Mouse (Mus musculus): ENCODE results near the gene Gm11168. TPM values are rescaled to one million over a fixed set of nuclear protein-coding genes. Genes with fewer than 3 reads are reported as not detected.
"Not testable (repeated sequence)": the region's sequence is repeated elsewhere in the genome, so short reads cannot be mapped to it uniquely, and the experiment has no call there.

The Gm11168 gene
- polyA plus RNA-seq, 1 experiment from 2014 or later = not detected

DNA sequence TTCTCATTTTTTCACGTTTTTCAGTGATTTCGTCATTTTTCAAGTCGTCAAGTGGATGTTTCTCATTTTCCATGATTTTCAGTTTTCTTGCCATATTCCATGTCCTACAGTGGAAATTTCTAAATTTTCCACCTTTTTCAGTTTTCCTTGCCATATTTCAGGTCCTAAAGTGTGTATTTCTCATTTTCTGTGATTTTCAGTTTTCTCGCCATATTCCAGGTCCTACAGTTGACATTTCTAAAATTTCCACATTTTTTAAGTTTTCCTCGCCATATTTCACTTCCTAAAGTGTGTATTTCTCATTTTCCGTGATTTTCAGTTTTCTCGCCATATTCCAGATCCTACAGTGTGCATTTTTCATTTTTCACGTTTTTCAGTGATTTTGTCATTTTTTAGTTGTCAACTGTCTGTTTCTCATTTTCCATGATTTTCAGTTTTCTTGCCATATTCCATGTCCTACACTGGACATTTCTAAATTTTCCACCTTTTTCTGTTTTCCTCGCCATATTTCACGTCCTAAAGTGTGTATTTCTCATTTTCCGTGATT lies 9.7 kb downstream of the Gm11168 start, which contains the start of gene Gm10721:
TSS of gene Gm10721 (plus strand) at position 408 of the 547 bp plus-strand sequence.
- not testable (repeated sequence) for H3K4me2 ChIP-seq (ENCODE audit: low read depth, low read length); H3K9ac ChIP-seq (ENCODE audit: low read depth, low read length); H3K9me3 ChIP-seq (replicated peaks; ENCODE audit: control insufficient read depth, low read length); H3K4me3 ChIP-seq (ENCODE audit: low read depth, low read length); H3K36me3 ChIP-seq (ENCODE audit: control insufficient read depth, insufficient read depth); H3K27ac ChIP-seq (ENCODE audit: low read length); H3K27me3 ChIP-seq (ENCODE audit: control insufficient read depth, insufficient read depth, low read depth, low read length); H3K4me1 ChIP-seq (ENCODE audit: control insufficient read depth, low read depth, low read length)
- peak; percentile 32 for ATAC-seq (ENCODE audit: low read depth)
- no CpG with 5 or more reads among the region's 11 CpGs for WGBS (ENCODE audit: insufficient replicate concordance)

DNA sequence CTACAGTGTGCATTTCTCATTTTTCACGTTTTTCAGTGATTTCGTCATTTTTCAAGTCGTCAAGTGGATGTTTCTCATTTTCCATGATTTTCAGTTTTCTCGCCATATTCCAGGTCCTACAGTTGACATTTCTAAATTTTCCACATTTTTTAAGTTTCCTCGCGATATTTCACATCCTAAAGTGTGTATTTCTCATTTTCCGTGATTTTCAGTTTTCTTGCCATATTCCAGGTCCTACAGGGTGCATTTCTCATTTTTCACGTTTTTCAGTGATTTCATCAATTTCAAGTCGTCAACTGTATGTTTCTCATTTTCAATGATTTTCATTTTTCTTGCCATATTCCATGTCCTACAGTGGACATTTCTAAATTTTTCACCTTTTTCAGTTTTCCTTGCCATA lies 12.2 kb downstream of the Gm11168 start, which contains the start of gene Gm10720:
TSS of gene Gm10720 (plus strand) at position 301 of the 400 bp plus-strand sequence.
- H3K9ac ChIP-seq (ENCODE audit: low read depth, low read length); H3K4me3 ChIP-seq (ENCODE audit: low read depth, low read length); H3K36me3 ChIP-seq (ENCODE audit: control insufficient read depth, insufficient read depth); H3K4me1 ChIP-seq (ENCODE audit: control insufficient read depth, low read depth, low read length); H3K27ac ChIP-seq (ENCODE audit: low read length); H3K9me3 ChIP-seq (replicated peaks; ENCODE audit: control insufficient read depth, low read length); H3K27me3 ChIP-seq (ENCODE audit: control insufficient read depth, insufficient read depth, low read depth, low read length); ATAC-seq (ENCODE audit: low read depth); H3K4me2 ChIP-seq (ENCODE audit: low read depth, low read length): not testable (repeated sequence)
- WGBS (ENCODE audit: insufficient replicate concordance) = 47% methylated on average over 4 of the region's 9 CpGs

DNA sequence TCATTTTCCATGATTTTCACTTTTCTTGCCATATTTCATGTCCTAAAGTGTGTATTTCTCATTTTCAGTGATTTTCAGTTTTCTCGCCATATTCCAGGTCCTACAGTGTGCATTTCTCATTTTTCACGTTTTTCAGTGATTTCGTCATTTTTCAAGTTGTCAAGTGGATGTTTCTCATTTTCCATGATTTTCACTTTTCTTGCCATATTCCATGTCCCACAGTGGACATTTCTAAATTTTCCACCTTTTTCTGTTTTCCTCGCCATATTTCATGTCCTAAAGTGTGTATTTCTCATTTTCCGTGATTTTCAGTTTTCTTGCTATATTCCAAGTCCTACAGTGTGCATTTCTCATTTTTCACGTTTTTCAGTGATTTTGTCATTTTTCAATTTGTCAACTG lies 12.8 kb downstream of the Gm11168 start:
- not testable (repeated sequence) for H3K4me1 ChIP-seq (ENCODE audit: control insufficient read depth, low read depth, low read length); H3K27me3 ChIP-seq (ENCODE audit: control insufficient read depth, insufficient read depth, low read depth, low read length); H3K27ac ChIP-seq (ENCODE audit: low read length); H3K4me3 ChIP-seq (ENCODE audit: low read depth, low read length); H3K9me3 ChIP-seq (replicated peaks; ENCODE audit: control insufficient read depth, low read length); H3K36me3 ChIP-seq (ENCODE audit: control insufficient read depth, insufficient read depth); H3K9ac ChIP-seq (ENCODE audit: low read depth, low read length); H3K4me2 ChIP-seq (ENCODE audit: low read depth, low read length); ATAC-seq (ENCODE audit: low read depth)
- 48% methylated on average over 4 of the region's 6 CpGs for WGBS (ENCODE audit: insufficient replicate concordance)

DNA sequence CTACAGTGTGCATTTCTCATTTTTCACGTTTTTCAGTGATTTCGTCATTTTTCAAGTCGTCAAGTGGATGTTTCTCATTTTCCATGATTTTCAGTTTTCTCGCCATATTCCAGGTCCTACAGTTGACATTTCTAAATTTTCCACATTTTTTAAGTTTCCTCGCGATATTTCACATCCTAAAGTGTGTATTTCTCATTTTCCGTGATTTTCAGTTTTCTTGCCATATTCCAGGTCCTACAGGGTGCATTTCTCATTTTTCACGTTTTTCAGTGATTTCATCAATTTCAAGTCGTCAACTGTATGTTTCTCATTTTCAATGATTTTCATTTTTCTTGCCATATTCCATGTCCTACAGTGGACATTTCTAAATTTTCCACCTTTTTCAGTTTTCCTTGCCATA lies 14.0 kb downstream of the Gm11168 start, which contains the start of gene Gm10719:
TSS of gene Gm10719 (plus strand) at position 301 of the 400 bp plus-strand sequence.
- not testable (repeated sequence) for H3K36me3 ChIP-seq (ENCODE audit: control insufficient read depth, insufficient read depth); H3K4me3 ChIP-seq (ENCODE audit: low read depth, low read length); H3K4me1 ChIP-seq (ENCODE audit: control insufficient read depth, low read depth, low read length); H3K9me3 ChIP-seq (replicated peaks; ENCODE audit: control insufficient read depth, low read length); H3K4me2 ChIP-seq (ENCODE audit: low read depth, low read length); ATAC-seq (ENCODE audit: low read depth); H3K9ac ChIP-seq (ENCODE audit: low read depth, low read length); H3K27ac ChIP-seq (ENCODE audit: low read length); H3K27me3 ChIP-seq (ENCODE audit: control insufficient read depth, insufficient read depth, low read depth, low read length)
- no CpG with 5 or more reads among the region's 9 CpGs for WGBS (ENCODE audit: insufficient replicate concordance)

DNA sequence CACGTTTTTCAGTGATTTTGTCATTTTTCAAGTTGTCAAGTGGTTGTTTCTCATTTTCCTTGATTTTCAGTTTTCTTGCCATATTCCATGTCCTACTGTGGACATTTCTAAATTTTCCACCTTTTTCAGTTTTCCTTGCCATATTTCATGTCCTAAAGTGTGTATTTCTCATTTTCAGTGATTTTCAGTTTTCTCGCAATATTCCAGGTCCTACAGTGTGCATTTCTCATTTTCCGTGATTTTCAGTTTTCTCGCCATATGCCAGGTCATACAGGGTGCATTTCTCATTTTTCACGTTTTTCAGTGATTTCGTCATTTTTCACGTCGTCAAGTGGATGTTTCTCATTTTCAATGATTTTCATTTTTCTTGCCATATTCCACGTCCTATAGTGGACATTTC lies 15.8 kb downstream of the Gm11168 start:
- 50% methylated on average over 9 of the region's 9 CpGs for WGBS (ENCODE audit: insufficient replicate concordance)
- not testable (repeated sequence) for H3K9ac ChIP-seq (ENCODE audit: low read depth, low read length)

DNA sequence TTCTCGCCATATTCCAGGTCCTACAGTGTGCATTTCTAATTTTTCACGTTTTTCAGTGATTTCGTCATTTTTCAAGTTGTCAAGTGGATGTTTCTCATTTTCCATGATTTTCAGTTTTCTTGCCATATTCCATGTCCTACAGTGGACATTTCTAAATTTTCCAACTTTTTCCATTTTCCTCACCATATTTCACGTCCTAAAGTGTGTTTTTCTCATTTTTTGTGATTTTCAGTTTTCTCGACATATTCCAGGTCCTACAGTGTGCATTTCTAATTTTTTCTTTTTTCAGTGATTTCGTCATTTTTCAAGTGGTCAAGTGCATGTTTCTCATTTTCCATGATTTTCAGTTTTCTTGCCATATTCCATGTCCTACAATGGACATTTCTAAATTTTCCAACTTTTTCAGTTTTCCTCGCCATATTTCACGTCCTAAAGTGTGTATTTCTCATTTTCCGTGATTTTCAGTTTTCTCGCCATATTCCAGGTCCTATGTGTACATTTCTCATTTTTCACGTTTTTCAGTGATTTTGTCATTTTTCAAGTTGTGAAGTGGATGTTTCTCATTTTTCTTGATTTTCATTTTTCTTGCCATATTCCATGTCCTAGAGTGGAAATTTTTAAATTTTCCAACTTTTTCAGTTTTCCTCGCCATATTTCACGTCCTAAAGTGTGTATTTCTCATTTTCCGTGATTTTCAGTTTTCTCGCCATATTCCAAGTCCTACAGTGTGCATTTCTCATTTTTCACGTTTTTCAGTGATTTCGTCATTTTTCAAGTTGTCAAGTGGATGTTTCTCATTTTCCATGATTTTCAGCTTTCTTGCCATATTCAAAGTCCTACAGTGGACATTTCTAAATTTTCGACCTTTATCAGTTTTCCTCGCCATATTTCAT lies 16.9 kb downstream of the Gm11168 start:
- H3K4me3 ChIP-seq (ENCODE audit: low read depth, low read length); H3K9me3 ChIP-seq (replicated peaks; ENCODE audit: control insufficient read depth, low read length); H3K4me1 ChIP-seq (ENCODE audit: control insufficient read depth, low read depth, low read length); H3K27ac ChIP-seq (ENCODE audit: low read length); H3K27me3 ChIP-seq (ENCODE audit: control insufficient read depth, insufficient read depth, low read depth, low read length); ATAC-seq (ENCODE audit: low read depth); H3K36me3 ChIP-seq (ENCODE audit: control insufficient read depth, insufficient read depth); H3K9ac ChIP-seq (ENCODE audit: low read depth, low read length); H3K4me2 ChIP-seq (ENCODE audit: low read depth, low read length): not testable (repeated sequence)
- WGBS (ENCODE audit: insufficient replicate concordance) = 62% methylated on average over 11 of the region's 19 CpGs

More for the DNA sequence above, 15.8 kb downstream of the Gm11168 start:
- not testable (repeated sequence) for ATAC-seq (ENCODE audit: low read depth); H3K4me2 ChIP-seq (ENCODE audit: low read depth, low read length); H3K27ac ChIP-seq (ENCODE audit: low read length); H3K4me3 ChIP-seq (ENCODE audit: low read depth, low read length); H3K27me3 ChIP-seq (ENCODE audit: control insufficient read depth, insufficient read depth, low read depth, low read length); H3K9me3 ChIP-seq (replicated peaks; ENCODE audit: control insufficient read depth, low read length); H3K4me1 ChIP-seq (ENCODE audit: control insufficient read depth, low read depth, low read length); H3K36me3 ChIP-seq (ENCODE audit: control insufficient read depth, insufficient read depth)

DNA sequence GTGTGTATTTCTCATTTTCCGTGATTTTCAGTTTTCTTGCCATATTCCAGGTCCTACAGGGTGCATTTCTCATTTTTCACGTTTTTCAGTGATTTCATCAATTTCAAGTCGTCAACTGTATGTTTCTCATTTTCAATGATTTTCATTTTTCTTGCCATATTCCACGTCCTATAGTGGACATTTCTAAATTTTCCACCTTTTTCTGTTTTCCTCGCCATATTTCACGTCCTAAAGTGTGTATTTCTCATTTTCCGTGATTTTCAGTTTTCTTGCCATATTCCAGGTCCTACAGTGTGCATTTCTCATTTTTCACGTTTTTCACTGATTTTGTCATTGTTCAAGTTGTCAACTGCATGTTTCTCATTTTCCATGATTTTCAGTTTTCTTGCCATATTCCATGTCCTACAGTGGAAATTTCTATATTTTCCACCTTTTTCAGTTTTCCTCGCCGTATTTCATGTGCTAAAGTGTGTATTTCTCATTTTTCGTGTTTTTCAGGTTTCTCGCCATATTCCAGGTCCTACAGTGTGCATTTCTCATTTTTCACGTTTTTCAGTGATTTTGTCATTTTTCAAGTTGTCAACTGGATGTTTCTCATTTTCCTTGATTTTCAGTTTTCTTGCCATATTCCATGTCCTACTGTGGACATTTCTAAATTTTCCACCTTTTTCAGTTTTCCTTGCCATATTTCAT lies 19.3 kb downstream of the Gm11168 start:
- H3K9ac ChIP-seq (ENCODE audit: low read depth, low read length); ATAC-seq (ENCODE audit: low read depth); H3K4me2 ChIP-seq (ENCODE audit: low read depth, low read length); H3K4me3 ChIP-seq (ENCODE audit: low read depth, low read length); H3K36me3 ChIP-seq (ENCODE audit: control insufficient read depth, insufficient read depth); H3K27me3 ChIP-seq (ENCODE audit: control insufficient read depth, insufficient read depth, low read depth, low read length); H3K4me1 ChIP-seq (ENCODE audit: control insufficient read depth, low read depth, low read length); H3K9me3 ChIP-seq (replicated peaks; ENCODE audit: control insufficient read depth, low read length); H3K27ac ChIP-seq (ENCODE audit: low read length): not testable (repeated sequence)
- 54% methylated on average over 9 of the region's 13 CpGs for WGBS (ENCODE audit: insufficient replicate concordance)

DNA sequence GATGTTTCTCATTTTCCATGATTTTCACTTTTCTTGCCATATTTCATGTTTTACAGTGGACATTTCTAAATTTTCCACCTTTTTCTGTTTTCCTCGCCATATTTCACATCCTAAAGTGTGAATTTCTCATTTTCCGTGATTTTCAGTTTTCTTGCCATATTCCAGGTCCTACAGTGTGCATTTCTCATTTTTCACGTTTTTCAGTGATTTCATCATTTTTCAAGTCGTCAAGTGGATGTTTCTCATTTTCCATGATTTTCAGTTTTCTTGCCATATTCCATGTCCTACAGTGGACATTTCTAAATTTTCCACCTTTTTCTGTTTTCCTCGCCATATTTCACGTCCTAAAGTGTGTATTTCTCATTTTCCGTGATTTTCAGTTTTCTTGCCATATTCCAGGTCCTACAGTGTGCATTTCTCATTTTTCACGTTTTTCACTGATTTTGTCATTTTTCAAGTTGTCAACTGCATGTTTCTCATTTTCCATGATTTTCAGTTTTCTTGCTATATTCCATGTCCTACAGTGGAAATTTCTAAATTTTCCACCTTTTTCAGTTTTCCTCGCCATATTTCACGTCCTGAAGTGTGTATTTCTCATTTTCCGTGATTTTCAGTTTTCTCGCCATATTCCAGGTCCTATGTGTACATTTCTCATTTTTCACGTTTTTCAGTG lies 20.3 kb downstream of the Gm11168 start, which contains the start of gene Gm10718:
TSS of gene Gm10718 (plus strand) at position 236 of the 673 bp plus-strand sequence.
- H3K9ac ChIP-seq (ENCODE audit: low read depth, low read length); H3K27me3 ChIP-seq (ENCODE audit: control insufficient read depth, insufficient read depth, low read depth, low read length); H3K4me3 ChIP-seq (ENCODE audit: low read depth, low read length); H3K4me1 ChIP-seq (ENCODE audit: control insufficient read depth, low read depth, low read length); H3K4me2 ChIP-seq (ENCODE audit: low read depth, low read length); H3K9me3 ChIP-seq (replicated peaks; ENCODE audit: control insufficient read depth, low read length); H3K27ac ChIP-seq (ENCODE audit: low read length); ATAC-seq (ENCODE audit: low read depth); H3K36me3 ChIP-seq (ENCODE audit: control insufficient read depth, insufficient read depth): not testable (repeated sequence)
- 62% methylated on average over 9 of the region's 13 CpGs for WGBS (ENCODE audit: insufficient replicate concordance)

Data from liver, embryonic 16.5 days (tissue).